Mouse (Mus musculus) v-Abl transformed pro-B cells (cell line): ENCODE data around the gene Dbndd2.

Source experiments
- in situ Hi-C, 2 experiments: fragments of 400-800 bp; cut with MboI; formaldehyde crosslinking; loops; one replicate each; pipeline ENCODE4 v1.15.1; 2025; ENCODE audit not compliant: unreplicated experiment in 2 of 2

The Dbndd2 gene

GRCm38 (mm10) chr2:164485681-164486257, at the start of gene Dbndd2:
TSS of gene Dbndd2 (plus strand) at chr2:164486106.
- in situ Hi-C loops: no loop called here

GRCm38 (mm10) chr2:164436215-164436913, 49.5 kb upstream of the Dbndd2 start:
- in situ Hi-C loops: no loop called here

GRCm38 (mm10) chr2:164436961-164437360, 48.9 kb upstream of the Dbndd2 start:
- in situ Hi-C loops: no loop called here

- in situ Hi-C loops: no loop called here
Measured at GRCm38 (mm10) chr2:164437710-164438109, 48.2 kb upstream of the Dbndd2 start.

- in situ Hi-C loops: no loop called here
Measured at GRCm38 (mm10) chr2:164438257-164438656, 47.6 kb upstream of the Dbndd2 start.

GRCm38 (mm10) chr2:164439001-164439421, 46.9 kb upstream of the Dbndd2 start:
- in situ Hi-C loops: no loop called here

GRCm38 (mm10) chr2:164440314-164440713, 45.6 kb upstream of the Dbndd2 start:
- in situ Hi-C loops: no loop called here

- in situ Hi-C loops: no loop called here
Measured at GRCm38 (mm10) chr2:164441155-164441554, 44.8 kb upstream of the Dbndd2 start.

GRCm38 (mm10) chr2:164441731-164442130, 44.2 kb upstream of the Dbndd2 start:
- in situ Hi-C loops: no loop called here

- in situ Hi-C loops: no loop called here
Measured at GRCm38 (mm10) chr2:164442315-164443050, 43.4 kb upstream of the Dbndd2 start.

- in situ Hi-C loops: no loop called here
Measured at GRCm38 (mm10) chr2:164443051-164443437, 42.9 kb upstream of the Dbndd2 start.

- in situ Hi-C loops: no loop called here
Measured at GRCm38 (mm10) chr2:164443460-164444000, 42.4 kb upstream of the Dbndd2 start, which contains the start of gene Sdc4. TSS of gene Sdc4 (minus strand) at chr2:164443887.

- in situ Hi-C loops: no loop called here
Measured at GRCm38 (mm10) chr2:164444701-164445100, 41.2 kb upstream of the Dbndd2 start.

GRCm38 (mm10) chr2:164445399-164446085, 40.4 kb upstream of the Dbndd2 start:
- in situ Hi-C loops: no loop called here

- in situ Hi-C loops: no loop called here
Measured at GRCm38 (mm10) chr2:164446086-164446469, 39.8 kb upstream of the Dbndd2 start.

GRCm38 (mm10) chr2:164448140-164448539, 37.8 kb upstream of the Dbndd2 start:
- in situ Hi-C loops: no loop called here

GRCm38 (mm10) chr2:164448921-164449320, 37.0 kb upstream of the Dbndd2 start:
- in situ Hi-C loops: no loop called here

GRCm38 (mm10) chr2:164449341-164450042, 36.4 kb upstream of the Dbndd2 start:
- in situ Hi-C loops: no loop called here

- in situ Hi-C loops: no loop called here
Measured at GRCm38 (mm10) chr2:164452000-164452676, 33.8 kb upstream of the Dbndd2 start.
